Mouse (Mus musculus) spleen, postnatal 10 days (tissue): ENCODE measurements at regions not wholly inside any gene's neighbourhood (a gene's known extent, or its start where the extent isn't known, plus 50 kb on each side); places are given as distances from the start of the nearest gene placed in this dataset.
"Not testable (repeated sequence)": the region's sequence is repeated elsewhere in the genome, so short reads cannot be mapped to it uniquely, and the experiment has no call there.

Experiments used
- DNase-seq, 2 experiments: peaks; one replicate each; pipeline ENCODE4 v3.0.0; 2021 to 2022; ENCODE audit warnings: low spot score in 2 of 2

DNA sequence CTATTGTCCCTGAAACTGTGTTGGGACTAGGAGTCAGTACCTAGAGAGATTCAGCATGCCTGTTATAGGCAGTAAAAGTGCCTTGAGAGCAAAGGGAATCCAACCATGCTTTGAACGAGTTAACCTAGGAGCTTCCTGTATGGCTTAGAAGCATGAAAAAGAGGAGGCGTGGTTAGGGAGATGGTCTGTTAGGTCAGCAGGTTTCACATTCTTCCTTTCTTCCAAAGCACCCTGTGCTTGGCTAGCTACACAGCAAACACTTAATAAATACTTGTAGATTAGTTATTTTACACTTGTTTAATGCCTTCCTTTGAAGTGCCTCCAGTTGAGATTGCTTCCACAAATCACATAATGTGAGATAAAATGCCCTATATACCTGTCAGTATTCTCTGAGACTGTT is 284.9 kb upstream of the Adgra3 start:
- no peak for DNase-seq

- no peak for DNase-seq
Measured at GRCm38 (mm10) chr5:50309491-50309890, 250.7 kb upstream of the Adgra3 start.

- no peak for DNase-seq
Measured at GRCm38 (mm10) chr5:50303859-50304480, 245.2 kb upstream of the Adgra3 start.

DNA sequence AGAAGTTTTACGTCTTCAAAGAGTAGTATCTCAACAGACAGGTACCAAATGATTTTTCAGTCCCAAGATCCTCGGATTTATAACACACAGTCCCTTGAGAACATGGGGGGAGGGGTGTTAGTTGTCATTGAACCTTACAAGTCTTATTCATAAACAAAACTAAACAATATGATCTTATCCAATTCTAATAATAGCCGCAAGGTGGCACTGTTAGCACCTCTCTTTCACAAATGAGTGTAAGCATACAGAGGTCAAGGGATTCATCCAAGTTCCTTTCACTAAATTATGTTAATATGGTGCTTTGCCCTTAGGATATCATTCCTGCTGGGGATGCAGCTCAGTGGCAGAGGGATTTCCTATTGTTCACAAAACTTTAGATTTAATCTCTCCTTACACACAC is 235.0 kb upstream of the Adgra3 start:
- DNase-seq = no peak

GRCm38 (mm10) chr5:50290879-50291410 is 232.1 kb upstream of the Adgra3 start:
- no peak for DNase-seq

- no peak for DNase-seq
Measured at GRCm38 (mm10) chr5:50260417-50260816, 201.6 kb upstream of the Adgra3 start.

DNA sequence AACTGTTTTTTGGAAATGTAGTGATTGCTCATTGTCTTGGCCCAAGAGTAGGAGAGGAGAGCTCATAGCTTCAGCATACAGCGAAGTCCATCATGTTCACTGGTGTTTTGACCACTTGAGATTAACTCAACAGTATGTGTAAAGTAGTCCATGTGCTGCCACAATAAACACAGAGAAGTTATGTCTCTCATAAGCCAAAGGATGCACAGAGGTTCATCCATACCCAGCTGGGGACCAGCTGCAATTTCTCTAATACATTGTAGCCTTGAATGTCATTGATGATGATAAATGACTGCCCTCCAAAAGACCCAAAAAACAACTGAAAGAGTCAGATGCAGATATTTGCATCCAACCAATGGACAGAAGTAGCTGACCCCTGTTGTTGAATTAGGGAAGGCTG is 199.2 kb upstream of the Adgra3 start:
- DNase-seq = no peak

DNA sequence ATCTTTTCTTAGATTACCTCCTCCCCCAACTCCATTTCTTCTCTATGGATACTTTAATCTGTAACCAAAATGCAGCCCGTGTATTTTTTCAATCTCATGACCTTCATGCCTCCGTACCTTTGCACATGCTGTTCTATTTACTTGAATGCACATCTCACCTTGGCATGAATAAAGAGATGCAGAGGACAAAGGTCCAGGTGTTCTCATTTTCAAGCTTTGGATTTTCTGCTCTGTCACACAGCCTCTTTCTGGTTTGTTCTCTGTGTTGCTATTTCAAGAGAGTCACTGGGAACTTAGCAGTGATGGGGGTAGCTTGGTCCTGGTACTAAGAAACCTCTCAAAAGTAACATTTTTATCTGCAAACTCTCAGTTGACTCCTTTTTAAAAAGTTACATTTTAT is 175.3 kb upstream of the Adgra3 start:
- no peak for DNase-seq

DNA sequence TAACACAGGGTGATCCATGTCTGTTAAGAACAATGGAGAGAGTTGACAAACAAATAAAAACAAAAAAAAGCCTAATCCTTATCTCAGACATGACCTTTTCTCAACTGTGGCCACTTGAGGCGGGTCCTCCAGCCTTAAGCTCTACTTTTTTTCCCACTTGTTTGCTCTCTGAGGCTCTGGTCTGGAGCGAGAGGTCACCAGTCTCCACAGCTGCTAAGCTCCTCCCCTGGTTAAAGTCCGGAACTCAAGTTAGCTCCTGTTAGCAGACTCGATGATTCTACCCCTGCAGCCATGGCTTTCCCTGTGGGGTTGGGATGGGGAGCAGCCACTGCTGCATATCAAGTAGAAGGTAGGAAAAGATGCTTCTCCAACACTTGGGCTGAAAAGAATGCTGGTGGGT is 158.2 kb upstream of the Adgra3 start:
- DNase-seq = no peak

DNA sequence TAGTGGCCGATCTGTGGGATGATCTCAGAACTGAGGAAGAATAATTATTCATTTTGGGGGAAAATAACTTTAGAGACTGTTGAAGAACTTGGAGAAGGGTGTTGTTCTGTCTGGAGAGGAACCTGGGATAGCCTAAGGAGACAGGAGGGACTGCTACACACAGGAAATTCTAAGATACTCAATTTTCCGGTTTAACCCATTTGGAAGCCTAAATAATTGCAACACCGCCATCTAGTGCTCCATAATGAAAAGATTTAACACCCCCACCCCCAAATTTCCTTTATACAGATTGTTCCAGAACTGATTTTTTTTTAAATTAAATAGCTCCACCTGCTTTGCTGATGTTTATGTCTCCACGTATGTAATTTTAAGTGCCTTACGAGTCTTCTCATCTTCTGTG is 157.2 kb upstream of the Adgra3 start:
- DNase-seq = no peak

- no peak for DNase-seq
Measured at GRCm38 (mm10) chr5:50202307-50203010, 143.7 kb upstream of the Adgra3 start.

DNA sequence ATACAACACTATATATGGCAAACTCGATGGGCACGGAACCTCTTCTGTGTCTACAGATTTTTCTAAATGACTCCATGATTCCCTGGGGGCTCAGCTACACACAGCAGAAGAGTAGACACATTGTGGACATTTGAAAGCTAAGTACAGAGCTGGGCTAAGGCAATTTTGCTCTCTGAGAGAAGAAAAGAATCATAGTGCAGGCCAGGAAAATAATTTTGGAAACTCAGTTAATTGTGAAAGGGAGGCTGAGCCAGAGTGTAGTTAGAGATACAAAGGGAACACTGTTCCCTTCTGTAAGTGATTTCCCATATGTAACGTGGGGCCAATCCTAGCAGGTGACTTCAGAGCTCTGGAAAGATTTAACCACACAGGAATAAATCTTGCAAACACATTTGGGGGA is 137.6 kb upstream of the Adgra3 start:
- DNase-seq = no peak

DNA sequence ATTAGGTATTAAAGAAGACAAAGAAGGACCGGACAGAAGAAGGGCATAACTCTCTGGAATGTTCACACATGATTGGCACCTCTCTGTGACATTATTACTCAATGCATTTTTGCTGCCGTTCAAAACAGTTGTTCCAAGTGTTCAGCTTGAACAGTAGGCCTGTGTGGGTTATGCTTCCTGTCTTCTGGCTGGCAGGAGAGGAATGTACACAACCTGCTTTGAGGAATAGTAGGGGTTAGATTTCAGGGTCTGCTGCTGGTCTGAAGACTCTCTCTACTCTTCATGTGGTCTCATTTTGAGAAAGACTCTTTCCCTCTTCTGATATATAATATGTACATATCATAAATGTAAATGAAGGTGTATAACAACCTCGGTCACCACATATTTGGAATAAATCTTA is 137.2 kb upstream of the Adgra3 start:
- no peak for DNase-seq

DNA sequence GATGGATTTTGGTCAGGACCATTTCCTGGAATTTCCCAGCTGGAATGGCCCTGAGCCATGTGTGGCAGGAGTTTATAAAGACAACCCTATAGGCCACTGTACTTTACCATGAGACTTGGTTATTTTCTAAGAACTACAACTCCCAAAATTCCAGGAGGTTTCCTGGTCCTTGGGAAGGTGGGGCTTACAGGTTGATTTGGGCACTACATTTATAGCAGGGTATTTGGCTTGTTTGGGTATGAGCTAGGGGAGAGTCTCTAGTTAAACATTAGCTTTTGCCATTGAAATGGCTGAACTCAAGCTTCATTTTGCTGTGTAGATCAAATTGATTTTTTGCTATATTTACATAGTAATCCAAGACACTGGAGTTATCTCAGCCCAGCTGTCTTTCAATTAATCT is 130.6 kb upstream of the Adgra3 start:
- DNase-seq = no peak

- DNase-seq = no peak
Measured at GRCm38 (mm10) chr5:50182721-50183120, 123.9 kb upstream of the Adgra3 start.

- no peak for DNase-seq
Measured at GRCm38 (mm10) chr5:50156557-50156956, 97.8 kb upstream of the Adgra3 start.

DNA sequence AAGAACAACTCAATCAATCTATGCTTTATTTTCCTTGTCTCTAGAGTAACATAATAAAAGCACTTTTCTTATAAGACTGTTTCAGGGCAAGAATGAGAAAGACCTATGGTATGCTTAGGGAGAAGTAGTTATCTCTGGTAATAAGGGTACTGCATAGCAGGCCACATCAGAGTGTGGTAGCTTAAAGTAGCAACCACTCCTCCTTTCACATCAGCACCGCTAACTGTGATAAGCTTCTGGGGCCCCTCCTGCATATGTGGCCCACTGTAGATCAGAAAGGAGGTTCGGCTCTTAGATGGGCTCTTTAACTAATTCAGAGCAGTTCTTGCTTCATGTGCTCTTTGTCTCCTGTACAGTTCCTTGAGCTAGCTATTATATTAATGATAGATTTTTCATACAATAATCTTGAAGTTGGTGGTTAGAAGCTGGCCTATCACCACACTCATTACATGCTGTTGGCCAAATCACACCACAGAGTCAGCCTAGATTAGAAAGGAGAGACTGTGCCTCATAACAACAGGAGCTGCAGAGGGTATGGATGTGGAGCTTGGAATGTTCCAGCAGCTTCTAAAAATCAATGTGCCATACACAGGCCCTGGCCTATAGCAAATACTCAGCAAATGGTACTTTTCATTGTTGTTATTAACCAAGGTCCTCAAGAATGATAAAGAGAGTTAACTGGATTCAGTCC is 96.5 kb upstream of the Adgra3 start:
- not testable (repeated sequence) for DNase-seq

DNA sequence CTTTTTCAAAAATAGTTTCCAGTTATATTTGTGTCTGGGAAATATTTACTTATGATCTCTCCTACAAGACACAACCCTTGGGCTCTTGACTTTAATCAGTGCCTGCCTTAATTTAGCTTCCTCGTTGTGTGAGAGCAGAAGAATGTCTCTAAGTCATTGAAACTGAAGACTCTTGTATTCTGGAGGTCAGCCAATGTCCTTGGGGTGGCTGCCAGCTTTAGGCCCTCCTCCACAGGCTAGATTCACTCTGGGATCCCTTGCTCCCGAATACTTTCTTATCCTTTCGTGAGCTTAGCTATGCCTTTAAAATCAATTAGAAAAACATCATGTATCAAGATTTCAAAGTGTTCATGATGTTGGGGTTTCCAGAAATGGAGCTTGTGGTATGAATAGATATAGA is 88.1 kb upstream of the Adgra3 start:
- peak in 1 of 2 experiments; percentile 19 for DNase-seq

DNA sequence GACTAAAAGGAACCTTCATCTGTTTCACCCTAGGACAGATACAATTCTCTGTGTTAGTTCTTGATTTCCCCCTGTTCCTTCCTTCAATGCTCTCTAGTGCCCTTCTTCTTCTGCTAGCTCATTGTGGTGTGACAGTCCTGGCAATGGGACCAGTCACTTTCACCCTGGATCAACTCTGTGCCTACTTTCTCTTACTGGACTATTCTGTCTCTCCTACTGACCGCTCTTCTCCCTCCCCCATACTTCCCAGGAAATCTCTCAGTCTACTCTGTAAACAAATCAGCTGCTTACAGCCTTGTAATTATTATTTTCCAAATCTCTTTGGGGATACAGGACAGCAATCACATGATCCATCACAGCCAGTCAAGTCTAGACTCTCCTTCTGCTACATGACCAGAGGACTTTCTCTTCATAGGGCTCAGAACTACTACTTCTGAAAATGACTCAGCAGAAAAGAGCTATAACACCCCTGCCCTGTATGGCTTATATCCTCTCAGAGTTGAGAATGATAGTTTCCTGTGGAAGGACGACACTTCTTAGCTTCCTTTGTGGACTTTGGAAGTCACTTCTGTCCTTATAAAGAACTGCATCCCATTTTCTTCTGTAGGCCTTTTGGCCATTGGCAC is 86.8 kb upstream of the Adgra3 start:
- no peak for DNase-seq

GRCm38 (mm10) chr5:50130202-50130601 is 71.4 kb upstream of the Adgra3 start:
- DNase-seq = no peak

DNA sequence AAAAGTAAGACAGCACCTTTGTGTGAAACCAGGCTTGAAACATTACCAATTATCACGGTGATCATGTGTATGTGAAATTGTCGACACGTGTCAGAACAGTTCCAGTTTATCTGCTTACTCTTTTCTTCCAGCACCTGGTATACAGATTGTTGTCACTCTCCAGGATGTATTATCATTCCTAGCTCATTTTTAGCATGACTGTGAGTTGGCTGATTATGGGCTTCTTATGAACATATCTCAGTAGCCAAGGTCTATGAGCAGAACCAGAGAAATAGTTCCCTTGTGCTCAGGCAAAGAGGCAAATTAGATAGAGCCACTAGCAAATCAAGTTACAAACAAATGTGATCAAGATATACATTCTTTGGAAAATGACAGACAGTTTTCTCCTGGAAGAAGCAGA is 70.2 kb upstream of the Adgra3 start:
- DNase-seq = no peak

GRCm38 (mm10) chr5:50126594-50126993 is 67.8 kb upstream of the Adgra3 start:
- DNase-seq = no peak
